Mouse (Mus musculus): ENCODE measurements around the gene Sparc. TPM values are rescaled to one million over a fixed set of nuclear protein-coding genes. Genes with fewer than 3 reads are reported as not detected.
A peak's percentile ranks its signal among the peaks of the same experiment; 100 is the strongest.
"Not testable (repeated sequence)": the region's sequence is repeated elsewhere in the genome, so short reads cannot be mapped to it uniquely, and the experiment has no call there.

The Sparc gene
- polyA plus RNA-seq, 1 experiment from 2014 or later = 814 TPM

DNA sequence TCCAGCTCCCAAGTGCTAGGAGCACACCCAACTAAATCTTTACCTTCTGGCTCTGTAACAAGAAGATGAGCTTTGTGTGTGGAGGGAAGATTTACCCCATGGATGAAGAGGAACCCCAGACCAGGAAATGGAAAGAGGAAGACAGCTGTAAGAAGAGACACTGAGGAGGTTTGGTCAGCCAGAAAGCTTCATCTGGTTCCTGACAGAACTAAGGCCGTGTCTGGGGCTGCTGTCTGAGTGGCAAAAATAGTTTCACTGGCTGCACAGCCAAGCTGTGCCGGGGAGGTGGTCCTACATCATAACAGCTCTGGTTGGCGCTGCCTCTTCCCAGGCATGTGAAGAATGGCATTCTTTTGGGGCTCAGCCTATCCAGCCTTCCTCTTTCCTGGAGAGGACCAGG, 10.0 kb upstream of the Sparc start:
- Histone ChIP-seq H3K4me2 (replicated peaks) (no peak overlapping the region), H3K27me3 (no peaks in the 10 kb centered on the region), H3K4me1 (peaks cover 10% of the 10 kb centered on the region), H3K36me3 (no peaks in the 10 kb centered on the region), H3K4me3 (no peak overlapping the region), H3K27ac (no peak overlapping the region), H3K9ac (no peak overlapping the region), H3K9me3 (no peaks in the 10 kb centered on the region)
- 56% methylated on average over 3 of the region's 3 CpGs for WGBS
- ATAC-seq (ENCODE audit: insufficient number of reproducible peaks, insufficient read depth, low FRiP score, low TSS enrichment) = no peak

DNA sequence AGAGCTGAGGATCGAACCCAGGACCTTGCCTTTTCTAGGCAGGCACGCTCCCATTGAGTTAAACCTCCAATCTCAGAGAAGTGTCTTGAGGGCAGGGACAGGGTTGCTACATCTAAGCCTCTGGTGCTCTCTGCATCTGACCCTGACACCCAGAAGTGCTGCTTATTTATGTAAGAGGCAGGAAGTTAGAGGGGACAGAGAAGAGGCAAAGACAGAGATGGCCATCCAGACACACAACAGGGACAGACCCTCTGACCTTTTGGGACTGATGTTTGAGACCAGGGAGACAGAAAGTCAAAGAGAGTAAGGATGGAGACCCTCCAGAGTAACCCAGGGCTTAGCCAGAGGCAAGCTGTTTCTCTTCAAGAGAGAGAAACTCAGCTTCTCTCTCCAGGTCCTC, 7.0 kb upstream of the Sparc start:
- no peaks in the 10 kb centered on the region for H3K27me3 ChIP-seq
- WGBS = 92% methylated on average over 2 of the region's 2 CpGs
- no peaks in the 10 kb centered on the region for H3K36me3 ChIP-seq
- no peak overlapping the region for H3K4me3 ChIP-seq
- no peak overlapping the region for H3K4me2 ChIP-seq (replicated peaks)
- no peaks in the 10 kb centered on the region for H3K9me3 ChIP-seq
- no peak overlapping the region for H3K27ac ChIP-seq
- ATAC-seq (ENCODE audit: insufficient number of reproducible peaks, insufficient read depth, low FRiP score, low TSS enrichment) = no peak
- no peak overlapping the region for H3K9ac ChIP-seq
- H3K4me1 ChIP-seq = peaks cover 25% of the 10 kb centered on the region

DNA sequence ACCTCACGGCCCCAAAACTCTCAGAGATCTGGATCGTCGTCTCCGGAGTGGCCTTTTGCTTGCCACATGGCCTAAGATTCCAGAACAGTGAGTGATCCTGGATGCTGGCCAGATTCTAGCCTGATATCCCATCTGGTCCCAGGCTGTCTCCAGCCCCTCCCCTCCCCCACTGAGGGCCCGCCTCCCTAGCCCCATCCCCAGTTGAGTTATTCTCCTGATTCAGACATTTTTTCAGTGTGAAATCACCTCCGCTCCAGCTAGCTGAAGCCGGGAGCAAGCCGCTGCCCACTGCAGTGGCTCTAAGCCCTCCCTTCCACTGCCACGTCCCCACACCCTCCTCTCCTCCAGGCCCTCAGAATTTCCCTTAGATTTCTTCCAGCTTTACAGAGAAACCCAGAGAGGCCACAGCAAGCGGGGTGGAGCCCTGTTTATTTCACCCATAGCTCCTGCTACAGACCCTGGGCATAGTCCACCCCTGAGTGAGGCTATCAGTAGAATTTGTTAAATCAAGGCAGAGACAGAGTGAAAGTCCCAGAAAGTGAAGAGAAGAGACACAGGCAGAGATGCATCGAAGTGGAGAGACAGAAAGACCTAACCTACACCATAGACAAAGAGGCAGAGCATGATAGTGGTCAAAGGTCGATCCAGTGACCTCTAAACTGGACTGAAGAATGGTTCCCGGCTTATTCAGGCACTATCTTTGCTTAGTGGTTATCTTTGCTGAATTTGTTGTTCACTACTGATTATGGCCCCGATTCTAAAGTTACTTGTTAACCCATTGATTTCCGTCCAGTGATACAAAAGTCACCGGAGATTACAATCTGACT, 5.4 kb upstream of the Sparc start:
- peak; percentile 91 for ATAC-seq (ENCODE audit: insufficient number of reproducible peaks, insufficient read depth, low FRiP score, low TSS enrichment)
- Histone ChIP-seq H3K9ac (peak overlapping the region; percentile 25; the same call in 1 of the 2 replicates), H3K9me3 (no peaks in the 10 kb centered on the region), H3K4me2 (replicated peaks) (peak overlapping the region; percentile 21), H3K4me3 (no peak overlapping the region), H3K27me3 (no peaks in the 10 kb centered on the region), H3K27ac (peak overlapping the region; percentile 95), H3K4me1 (peaks cover 41% of the 10 kb centered on the region), H3K36me3 (no peaks in the 10 kb centered on the region)
- WGBS = 30% methylated on average over 16 of the region's 16 CpGs

DNA sequence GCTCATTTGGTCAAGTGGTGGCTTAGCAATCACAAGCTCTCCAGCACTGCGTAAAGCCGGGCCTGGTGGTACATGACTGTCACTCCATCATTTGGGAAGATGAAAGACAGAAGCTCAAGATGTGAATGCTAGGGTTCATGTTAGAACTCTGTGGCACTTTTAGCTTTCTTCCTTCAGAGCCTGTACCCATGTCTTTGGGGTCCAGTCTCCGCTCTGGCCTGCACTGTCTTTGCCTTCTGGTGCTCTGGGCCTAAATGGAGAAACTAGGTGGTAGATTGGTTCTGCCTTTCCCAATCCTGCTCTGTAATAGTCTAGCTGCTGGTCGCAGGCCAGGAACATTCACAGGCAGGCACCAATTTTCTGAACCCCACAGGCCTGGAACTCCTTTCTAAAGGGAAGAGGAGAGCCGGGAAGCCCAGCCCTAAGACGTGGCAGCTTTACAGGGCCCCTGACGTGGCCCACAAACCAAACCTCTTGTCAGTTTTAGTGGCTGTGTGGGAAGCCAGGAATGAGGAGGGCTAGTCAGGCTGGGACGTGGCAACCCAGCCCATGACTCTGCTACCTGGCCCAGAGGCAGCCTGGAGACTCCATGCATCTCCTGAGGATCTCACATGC, 1.9 kb upstream of the Sparc start:
- no peak for ATAC-seq (ENCODE audit: insufficient number of reproducible peaks, insufficient read depth, low FRiP score, low TSS enrichment)
- no peak overlapping the region for H3K4me2 ChIP-seq (replicated peaks)
- no peaks in the 10 kb centered on the region for H3K27me3 ChIP-seq
- H3K36me3 ChIP-seq = no peaks in the 10 kb centered on the region
- H3K4me3 ChIP-seq = no peak overlapping the region
- H3K9ac ChIP-seq = no peak overlapping the region; the same call in 1 of the 2 replicates
- WGBS = 69% methylated on average over 8 of the region's 8 CpGs
- H3K9me3 ChIP-seq = no peaks in the 10 kb centered on the region
- H3K27ac ChIP-seq = peak overlapping the region; percentile 70
- H3K4me1 ChIP-seq = peaks cover 54% of the 10 kb centered on the region

DNA sequence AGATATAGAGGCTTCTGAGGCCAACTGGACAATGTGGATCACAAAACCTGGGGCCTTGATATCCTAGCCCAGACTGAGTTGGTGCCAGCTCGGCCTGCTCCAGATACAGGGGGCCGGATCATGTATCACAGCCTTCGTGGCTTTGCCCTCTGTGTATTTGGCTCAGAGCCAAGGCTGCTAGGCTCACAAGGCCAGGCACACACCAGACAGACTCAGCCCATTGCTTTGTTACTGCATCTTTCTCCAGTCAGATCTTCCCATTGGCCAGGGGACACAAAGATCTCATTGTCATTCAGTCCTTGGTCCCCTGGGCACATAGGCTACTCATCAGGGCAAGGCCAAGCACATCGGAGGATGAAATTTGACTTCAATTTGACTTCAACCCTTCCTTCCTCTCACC, 773 bp upstream of the Sparc start:
- Histone ChIP-seq H3K9ac (no peak overlapping the region), H3K27me3 (no peaks in the 10 kb centered on the region), H3K9me3 (no peaks in the 10 kb centered on the region), H3K4me3 (no peak overlapping the region), H3K36me3 (no peaks in the 10 kb centered on the region), H3K4me2 (replicated peaks) (no peak overlapping the region), H3K27ac (peak overlapping the region; percentile 89), H3K4me1 (peaks cover 56% of the 10 kb centered on the region)
- ATAC-seq (ENCODE audit: insufficient number of reproducible peaks, insufficient read depth, low FRiP score, low TSS enrichment) = peak; percentile 16; the same call in 1 of the 2 replicates
- WGBS = 8% methylated on average over 4 of the region's 4 CpGs

DNA sequence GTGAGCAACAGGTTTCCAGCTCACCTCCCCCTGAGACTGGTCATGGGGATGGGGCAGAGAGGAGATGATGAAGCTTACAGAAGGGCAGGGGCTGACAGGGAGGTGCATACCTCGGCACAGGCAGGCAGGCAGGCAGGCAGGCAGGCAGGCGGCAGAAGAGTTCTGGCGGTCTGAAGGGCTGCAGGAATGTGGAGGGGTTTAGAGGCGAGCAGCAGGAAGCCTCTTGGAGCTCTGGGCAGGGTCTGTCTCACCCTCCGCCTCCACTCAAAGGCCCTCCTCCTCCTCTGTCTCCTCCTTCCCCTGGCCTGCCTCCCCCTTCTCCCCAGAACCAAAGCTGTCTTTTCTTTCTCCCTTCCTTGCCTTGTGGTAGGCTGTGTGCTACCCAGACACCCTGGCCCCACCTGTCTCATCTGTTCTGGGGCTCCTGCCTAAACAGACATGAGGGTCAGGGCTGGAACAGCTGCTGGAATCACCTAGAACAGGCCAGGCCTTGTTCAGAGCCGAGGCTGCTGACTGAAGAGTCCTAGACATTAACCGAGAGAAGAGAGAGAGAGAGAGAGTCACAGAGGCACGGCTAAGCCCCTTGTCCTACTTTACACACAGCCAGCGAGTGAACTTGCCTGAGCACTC, 3.2 kb downstream of the Sparc start:
- Histone ChIP-seq H3K27me3 (no peaks in the 10 kb centered on the region), H3K27ac (peak overlapping the region; percentile 96), H3K9me3 (no peaks in the 10 kb centered on the region), H3K4me2 (replicated peaks) (peak overlapping the region; percentile 87), H3K4me3 (peak overlapping the region; percentile 60), H3K36me3 (0 out of 2 replicates have a peak, but pooled peaks cover 3% of the 10 kb centered on the region), H3K9ac (peak overlapping the region; percentile 81), H3K4me1 (peaks cover 47% of the 10 kb centered on the region)
- 3% methylated on average over 9 of the region's 9 CpGs for WGBS
- ATAC-seq (ENCODE audit: insufficient number of reproducible peaks, insufficient read depth, low FRiP score, low TSS enrichment) = peak; percentile 91

DNA sequence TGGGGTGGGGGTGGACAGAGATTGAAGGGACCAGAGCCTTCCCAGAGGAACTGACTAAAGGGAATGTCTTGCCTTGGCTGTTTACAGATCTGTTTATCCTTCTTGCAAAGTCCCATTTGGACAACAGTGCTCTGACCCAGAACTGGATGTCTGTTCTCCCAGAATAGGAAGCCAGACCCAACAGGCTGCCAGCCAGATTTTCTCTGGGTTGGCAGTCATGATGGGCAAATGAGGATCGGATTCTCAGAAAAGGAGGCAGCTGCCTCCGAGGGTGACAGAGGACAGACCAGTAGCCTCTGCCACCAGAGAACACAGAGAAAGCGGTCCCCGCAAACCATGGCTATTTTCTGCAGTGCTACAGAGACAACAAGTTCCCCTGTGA, 3.7 kb downstream of the Sparc start:
- H3K9me3 ChIP-seq = no peaks in the 10 kb centered on the region
- peaks cover 42% of the 10 kb centered on the region for H3K4me1 ChIP-seq
- peak overlapping the region; percentile 96 for H3K27ac ChIP-seq
- no peaks in the 10 kb centered on the region for H3K27me3 ChIP-seq
- WGBS = 4% methylated on average over 4 of the region's 4 CpGs
- H3K9ac ChIP-seq = peak overlapping the region; percentile 81
- ATAC-seq (ENCODE audit: insufficient number of reproducible peaks, insufficient read depth, low FRiP score, low TSS enrichment) = no peak
- H3K4me2 ChIP-seq (replicated peaks) = peak overlapping the region; percentile 87
- 0 out of 2 replicates have a peak, but pooled peaks cover 3% of the 10 kb centered on the region for H3K36me3 ChIP-seq
- peak overlapping the region; percentile 60 for H3K4me3 ChIP-seq

DNA sequence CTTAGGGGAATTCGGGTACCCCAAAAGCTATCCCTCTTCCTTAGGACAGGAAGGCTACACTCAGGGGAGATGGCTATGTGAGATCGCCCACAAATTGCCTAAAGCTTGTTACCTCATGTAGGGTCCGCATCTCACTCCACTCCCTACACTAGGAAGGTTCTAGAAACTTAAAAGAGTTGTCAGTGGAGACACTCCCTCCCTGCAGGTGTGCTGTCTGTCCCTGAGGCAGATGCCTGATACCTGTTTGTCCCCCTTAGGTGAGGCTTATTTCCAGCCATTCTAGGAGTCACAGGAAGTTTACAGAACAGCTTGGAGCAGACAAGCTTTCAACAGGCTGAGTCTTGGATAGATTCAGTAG, 4.3 kb downstream of the Sparc start:
- H3K36me3 ChIP-seq = peaks cover 5% of the 10 kb centered on the region; the same call in 1 of the 2 replicates
- 8% methylated on average over 3 of the region's 3 CpGs for WGBS

DNA sequence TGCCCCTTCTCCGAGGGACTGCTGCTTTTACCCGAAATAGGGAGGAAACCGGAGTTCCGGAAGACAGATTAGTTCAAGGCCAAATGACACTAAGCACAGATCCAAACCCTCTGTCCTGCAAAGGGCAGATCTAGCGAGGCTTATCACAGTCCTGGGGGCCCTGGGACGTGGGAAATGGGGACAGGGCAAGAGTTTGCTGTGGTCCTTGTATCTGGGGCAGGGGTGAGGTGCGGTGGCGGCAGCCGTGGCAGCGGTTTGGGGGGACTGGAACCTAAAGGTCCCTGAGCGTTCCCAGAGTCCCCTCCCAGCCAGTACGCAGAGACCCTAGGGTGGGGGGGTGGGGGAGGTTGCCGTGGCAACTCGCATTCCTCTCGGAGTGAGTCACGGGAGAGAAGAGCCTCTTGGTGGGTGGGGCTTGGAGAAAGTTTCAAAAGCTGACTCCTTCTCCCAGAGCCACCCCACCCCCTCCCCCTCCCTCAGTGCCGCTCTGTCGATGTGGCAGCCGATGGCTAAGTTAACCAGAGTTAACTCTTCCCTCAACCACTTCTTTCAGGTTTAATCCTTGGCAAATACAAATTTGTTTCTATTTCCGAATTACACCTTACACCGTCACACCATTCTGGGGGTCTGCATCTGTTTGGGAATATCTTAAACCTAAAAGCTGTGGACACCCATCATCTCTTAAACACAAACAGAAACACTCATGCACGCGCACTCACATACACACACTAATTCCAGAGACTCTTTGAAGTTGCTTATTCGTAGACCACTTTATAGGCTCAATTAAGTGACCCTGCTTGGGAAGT, 4.9 kb downstream of the Sparc start:
- peaks cover 10% of the 10 kb centered on the region for H3K36me3 ChIP-seq
- peak overlapping the region; percentile 96 for H3K27ac ChIP-seq
- peaks cover 33% of the 10 kb centered on the region for H3K4me1 ChIP-seq
- ATAC-seq (ENCODE audit: insufficient number of reproducible peaks, insufficient read depth, low FRiP score, low TSS enrichment) = peak; percentile 62
- H3K9ac ChIP-seq = peak overlapping the region; percentile 81
- no peaks in the 10 kb centered on the region for H3K27me3 ChIP-seq
- H3K4me3 ChIP-seq = peak overlapping the region; percentile 60
- H3K4me2 ChIP-seq (replicated peaks) = peak overlapping the region; percentile 87
- WGBS = 1% methylated on average over 23 of the region's 24 CpGs
- H3K9me3 ChIP-seq = no peaks in the 10 kb centered on the region

More for the DNA sequence above, 4.3 kb downstream of the Sparc start:
- H3K4me1 ChIP-seq = peaks cover 36% of the 10 kb centered on the region
- ATAC-seq (ENCODE audit: insufficient number of reproducible peaks, insufficient read depth, low FRiP score, low TSS enrichment) = no peak
- H3K9me3 ChIP-seq = no peaks in the 10 kb centered on the region
- H3K4me2 ChIP-seq (replicated peaks) = peak overlapping the region; percentile 87
- no peaks in the 10 kb centered on the region for H3K27me3 ChIP-seq
- H3K4me3 ChIP-seq = peak overlapping the region; percentile 60
- H3K27ac ChIP-seq = peak overlapping the region; percentile 96
- H3K9ac ChIP-seq = peak overlapping the region; percentile 81

DNA sequence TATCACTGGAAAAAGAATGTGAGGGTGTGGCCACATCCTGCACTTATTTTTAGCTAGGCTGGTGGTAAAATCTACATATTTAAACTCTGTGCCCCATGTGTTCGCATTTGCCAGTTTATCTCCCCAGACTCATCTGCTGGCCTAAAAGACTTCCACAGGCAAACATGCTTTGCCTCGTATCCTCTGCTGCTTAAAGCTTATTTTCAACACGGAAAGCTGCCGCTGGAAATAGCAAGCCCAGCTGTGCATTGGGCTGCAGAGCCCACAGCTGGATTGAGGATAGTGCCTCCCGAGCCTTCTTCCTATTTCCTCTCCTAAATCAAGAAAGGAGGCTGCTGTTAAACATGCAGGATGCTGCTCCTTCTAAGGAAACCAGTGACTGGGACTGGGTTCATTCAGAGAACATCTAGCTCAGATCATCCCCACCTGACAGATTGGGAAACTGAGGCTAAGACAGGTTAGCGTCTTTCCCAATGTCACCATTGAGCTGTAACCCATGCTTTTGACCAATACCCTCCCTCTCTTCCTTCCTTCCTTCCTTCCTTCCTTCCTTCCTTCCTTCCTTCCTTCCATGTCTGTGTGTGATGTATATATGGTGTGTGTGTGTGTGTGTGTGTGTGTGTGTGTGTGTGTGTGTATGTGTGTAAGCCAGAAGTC, 6.2 kb downstream of the Sparc start:
- ATAC-seq (ENCODE audit: insufficient number of reproducible peaks, insufficient read depth, low FRiP score, low TSS enrichment) = no peak
- H3K4me2 ChIP-seq (replicated peaks) = peak overlapping the region; percentile 87
- H3K9ac ChIP-seq = peak overlapping the region; percentile 81; the same call in 1 of the 2 replicates
- H3K36me3 ChIP-seq = peaks cover 10% of the 10 kb centered on the region
- 56% methylated on average over 6 of the region's 6 CpGs for WGBS
- H3K9me3 ChIP-seq = no peaks in the 10 kb centered on the region
- peaks cover 29% of the 10 kb centered on the region for H3K4me1 ChIP-seq
- H3K4me3 ChIP-seq = no peak overlapping the region
- peak overlapping the region; percentile 58; the same call in 1 of the 2 replicates for H3K27ac ChIP-seq
- no peaks in the 10 kb centered on the region for H3K27me3 ChIP-seq

DNA sequence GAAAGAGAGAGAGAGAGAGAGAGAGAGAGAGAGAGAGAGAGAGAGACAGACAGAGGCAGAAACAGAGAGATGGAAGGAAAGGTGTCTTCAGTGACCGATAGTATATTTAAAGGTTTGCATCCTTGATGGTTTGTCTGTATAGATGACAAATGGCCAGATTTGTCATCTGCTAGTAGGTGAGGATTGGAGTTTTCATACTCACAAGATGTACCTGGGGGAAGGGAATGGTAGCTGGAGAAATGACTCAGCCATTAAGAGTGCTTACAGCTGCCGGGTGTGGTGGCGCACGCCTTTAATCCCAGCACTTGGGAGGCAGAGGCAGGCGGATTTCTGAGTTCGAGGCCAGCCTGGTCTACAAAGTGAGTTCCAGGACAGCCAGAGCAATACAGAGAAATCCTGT, 7.3 kb downstream of the Sparc start:
- H3K4me3 ChIP-seq; H3K9ac ChIP-seq; ATAC-seq (ENCODE audit: insufficient number of reproducible peaks, insufficient read depth, low FRiP score, low TSS enrichment); H3K27ac ChIP-seq; H3K27me3 ChIP-seq; H3K4me2 ChIP-seq (replicated peaks); H3K9me3 ChIP-seq: not testable (repeated sequence)
- H3K36me3 ChIP-seq = peaks cover 13% of the 10 kb centered on the region
- 85% methylated on average over 6 of the region's 6 CpGs for WGBS
- H3K4me1 ChIP-seq = peaks cover 33% of the 10 kb centered on the region

All from embryonic facial prominence, embryonic 12.5 days (tissue).